Mouse (Mus musculus): Measurements from ENCODE around the gene Trp53bp1. TPM values are rescaled to one million over a fixed set of nuclear protein-coding genes. Genes with fewer than 3 reads are reported as not detected.

Trp53bp1 gene
- polyA plus RNA-seq (2012; rRNA removed), result 18.5 and 20.7 TPM in 2 replicates

GRCm38 (mm10) chr2:121271236-121271927, at the start of gene Trp53bp1:
Trp53bp1 (minus strand) TSS chr2:121271407.

DNA sequence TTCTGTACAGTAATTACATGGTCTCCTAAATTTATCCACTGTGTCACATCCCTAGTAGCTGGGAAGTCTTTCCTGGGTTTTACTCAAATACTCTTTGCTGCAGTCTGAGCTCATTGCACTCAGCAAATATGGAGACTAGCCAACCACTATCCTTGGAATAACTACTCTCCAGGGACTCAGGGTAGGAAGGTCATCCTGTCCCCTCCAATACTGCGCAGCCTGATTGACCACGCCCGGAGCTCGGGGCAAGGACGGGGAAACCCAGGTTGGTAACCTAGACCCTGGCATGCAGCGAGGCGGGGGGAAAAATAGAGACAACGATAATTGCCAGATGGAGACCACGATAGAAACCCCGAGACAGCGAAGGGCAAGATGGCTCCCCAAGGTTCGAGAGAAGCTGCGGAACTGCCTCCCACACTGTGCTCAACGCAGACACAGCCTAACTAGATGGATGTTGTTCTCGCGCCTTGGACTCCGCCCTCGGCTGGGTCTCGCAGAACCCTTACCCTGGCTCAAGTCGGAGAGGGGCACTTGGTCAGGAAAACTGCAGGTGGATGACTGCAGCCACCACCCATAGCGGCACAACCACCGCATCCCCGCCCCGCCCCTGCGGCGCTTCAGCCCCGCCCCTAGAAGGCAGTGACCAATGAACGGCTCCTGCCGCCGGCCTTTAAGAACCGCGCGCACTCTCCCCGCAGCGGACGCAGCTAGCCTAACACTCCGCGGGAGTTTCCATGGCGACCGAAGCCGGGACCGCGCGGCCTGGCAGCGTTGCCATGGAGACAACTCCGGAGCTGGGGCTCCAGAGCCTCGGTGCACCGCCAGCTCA, 17.9 kb upstream of the Trp53bp1 start, which contains the start of gene Map1a:
Gene Map1a (plus strand): TSS at position 700 of the 829 bp plus-strand sequence.

DNA sequence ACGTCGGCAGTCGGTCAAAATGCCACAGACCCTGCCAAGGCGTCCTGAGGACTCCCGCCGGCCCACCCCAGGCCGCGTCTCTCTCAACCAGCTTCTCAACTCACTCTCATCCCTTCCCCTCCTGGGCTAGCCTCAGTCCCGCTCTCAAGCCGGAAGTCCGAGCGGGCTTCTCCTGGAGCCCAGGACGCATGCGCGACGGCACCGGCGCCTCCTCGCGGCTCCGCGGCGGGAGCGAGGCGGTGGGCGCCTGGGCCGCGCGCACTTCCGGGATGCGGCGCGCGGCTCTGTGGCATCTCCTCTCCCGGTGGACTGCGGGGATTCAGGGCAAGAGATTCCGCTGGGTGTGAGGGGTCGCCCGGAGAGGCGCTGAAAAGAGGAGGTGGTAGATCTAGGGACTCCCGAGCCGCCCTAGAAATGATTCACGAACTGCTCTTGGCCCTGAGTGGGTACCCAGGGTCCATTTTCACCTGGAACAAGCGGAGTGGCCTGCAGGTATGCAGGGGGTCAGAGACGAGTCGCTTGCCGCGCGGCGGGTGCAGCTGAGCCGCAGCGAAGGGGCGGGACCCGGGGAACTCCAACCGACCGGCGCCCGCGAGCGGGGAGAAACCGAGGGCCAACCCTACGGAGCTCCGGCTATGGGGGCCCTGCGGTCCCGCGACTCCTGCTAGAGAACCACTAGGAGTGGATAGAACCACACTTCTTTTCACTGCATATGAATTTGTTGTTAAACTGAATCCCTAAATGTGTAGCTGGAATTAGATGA, 100.0 kb downstream of the Trp53bp1 start, which contains the start of gene Zscan29:
Gene Zscan29 (minus strand): TSS at position 146 of the 763 bp plus-strand sequence.

GRCm38 (mm10) chr2:121170481-121170971, 100.7 kb downstream of the Trp53bp1 start, which contains the start of gene Tubgcp4:
Tubgcp4 (plus strand) TSS chr2:121170654.

Other genes starting within 250 kb of the Trp53bp1 start
- gene Epb42, start 234.3 kb downstream of the Trp53bp1 start, polyA plus RNA-seq (2012; rRNA removed), result 141 and 176 TPM in 2 replicates
- 0.01 TPM in 1 of 2 replicates, not detected in the other for gene Tgm5, start 185.6 kb downstream of the Trp53bp1 start, polyA plus RNA-seq (2012; rRNA removed)
- 0.01 and 0.03 TPM in 2 replicates for gene Tgm7, start 161.6 kb downstream of the Trp53bp1 start, polyA plus RNA-seq (2012; rRNA removed)
- gene Adal, start 131.0 kb downstream of the Trp53bp1 start, polyA plus RNA-seq (2012; rRNA removed), result 5.0 and 5.8 TPM in 2 replicates
- gene Lcmt2, start 130.8 kb downstream of the Trp53bp1 start, polyA plus RNA-seq (2012; rRNA removed), result 3.3 and 4.1 TPM in 2 replicates
- 14.7 and 16.5 TPM in 2 replicates for gene Tubgcp4, start 100.8 kb downstream of the Trp53bp1 start, polyA plus RNA-seq (2012; rRNA removed)
- 2.1 and 2.5 TPM in 2 replicates for gene Zscan29, start 100.3 kb downstream of the Trp53bp1 start, polyA plus RNA-seq (2012; rRNA removed)
- gene Map1a, start 18.2 kb upstream of the Trp53bp1 start, polyA plus RNA-seq (2012; rRNA removed), result 0.07 and 0.08 TPM in 2 replicates
- gene Ppip5k1, start 84.0 kb upstream of the Trp53bp1 start, polyA plus RNA-seq (2012; rRNA removed), result 4.3 and 4.7 TPM in 2 replicates
- gene Ckmt1, start 86.3 kb upstream of the Trp53bp1 start, polyA plus RNA-seq (2012; rRNA removed), result 0.03 TPM in 1 of 2 replicates, not detected in the other
- not detected in 2 replicates for gene Strc, start 115.8 kb upstream of the Trp53bp1 start, polyA plus RNA-seq (2012; rRNA removed)
- 106 and 117 TPM in 2 replicates for gene Pdia3, start 142.4 kb upstream of the Trp53bp1 start, polyA plus RNA-seq (2012; rRNA removed)
- 0.58 and 0.63 TPM in 2 replicates for gene Catsper2, start 142.4 kb upstream of the Trp53bp1 start, polyA plus RNA-seq (2012; rRNA removed)
- gene Ell3, start 172.9 kb upstream of the Trp53bp1 start, polyA plus RNA-seq (2012; rRNA removed), result 1.0 and 1.3 TPM in 2 replicates
- 356 and 369 TPM in 2 replicates for gene Serf2, start 177.8 kb upstream of the Trp53bp1 start, polyA plus RNA-seq (2012; rRNA removed)
- gene Hypk, start 181.9 kb upstream of the Trp53bp1 start, polyA plus RNA-seq (2012; rRNA removed), result 34.0 and 34.2 TPM in 2 replicates
- gene Serinc4, start 185.4 kb upstream of the Trp53bp1 start, polyA plus RNA-seq (2012; rRNA removed), result 0.17 and 0.23 TPM in 2 replicates
- 9.9 and 10.2 TPM in 2 replicates for gene Mfap1b, start 202.7 kb upstream of the Trp53bp1 start, polyA plus RNA-seq (2012; rRNA removed)
- 7.1 and 7.7 TPM in 2 replicates for gene Mfap1a, start 235.3 kb upstream of the Trp53bp1 start, polyA plus RNA-seq (2012; rRNA removed)
- 11.9 and 14.1 TPM in 2 replicates for gene Wdr76, start 235.3 kb upstream of the Trp53bp1 start, polyA plus RNA-seq (2012; rRNA removed)